Mouse (Mus musculus): ENCODE data around the gene Btbd35f19. TPM values are rescaled to one million over a fixed set of nuclear protein-coding genes. Genes with fewer than 3 reads are reported as not detected.
"Not testable (repeated sequence)": the region's sequence is repeated elsewhere in the genome, so short reads cannot be mapped to it uniquely, and the experiment has no call there.

Btbd35f19 gene
- total RNA-seq (2012; rRNA removed) (not detected in 2 replicates), total RNA-seq (2014; rRNA removed) (not detected in 2 replicates), polyA plus RNA-seq (2012; ENCODE audit: insufficient read length, low read depth) (not detected in 2 replicates)

DNA sequence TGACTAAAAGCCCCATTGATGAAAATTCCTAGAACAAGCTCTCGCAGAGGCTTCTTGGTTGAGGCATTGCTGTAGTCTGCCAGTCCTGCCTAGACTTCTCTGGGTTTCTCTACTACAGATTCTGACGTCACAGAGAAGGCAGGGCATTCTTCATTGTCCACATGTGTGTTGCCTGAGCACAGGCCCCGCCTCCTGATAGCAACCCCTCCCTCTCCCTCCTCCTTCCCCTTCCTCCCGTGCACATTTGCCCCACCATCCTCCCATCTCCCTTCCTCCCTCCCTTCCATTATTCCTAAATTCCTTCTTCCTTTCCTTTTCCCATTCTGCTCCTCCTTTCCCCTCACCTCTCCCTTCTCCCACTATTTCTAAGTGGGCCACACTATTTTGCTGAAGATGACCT, at the start of gene Btbd35f19:
TSS of gene Btbd35f19 (minus strand) at position 101 of the 400 bp plus-strand sequence.
- DNase-seq (ENCODE audit: extremely low read depth); H3K9ac ChIP-seq (ENCODE audit: insufficient read depth, low read depth); H3K79me2 ChIP-seq (replicated peaks; ENCODE audit: control insufficient read depth, extremely low read depth, insufficient read depth, poor library complexity, severe bottlenecking); H3K27me3 ChIP-seq (replicated peaks); H3K4me3 ChIP-seq (replicated peaks in 1 of 3; ENCODE audit: low read depth in 2 of 3, low read length in 2 of 3, poor library complexity in 1 of 3); H3K27ac ChIP-seq (ENCODE audit: insufficient read depth, low read depth); H3K4me2 ChIP-seq (ENCODE audit: insufficient read depth, low read depth, poor library complexity, severe bottlenecking); H3K36me3 ChIP-seq (replicated peaks in 1 of 2; ENCODE audit: control insufficient read depth in 1 of 2, insufficient read depth in 1 of 2, low read length in 1 of 2); dilution Hi-C loops (cut with MboI; ENCODE audit: extremely low pct_ligation_motif_present, extremely low pct_unique_long_range_greater_than_20kb, low sequenced_read_pairs); H3K4me1 ChIP-seq (ENCODE audit: control insufficient read depth in 1 of 2, insufficient read depth in 2 of 2); in situ Hi-C loops (cut with MboI; ENCODE audit: low pct_ligation_motif_present, low pct_unique_long_range_greater_than_20kb, low sequenced_read_pairs); H3K9me3 ChIP-seq (replicated peaks; ENCODE audit: low read length): not testable (repeated sequence)

GRCm38 (mm10) chrX:31341924-31342323, 41.8 kb downstream of the Btbd35f19 start:
- DNase-seq (ENCODE audit: extremely low read depth); dilution Hi-C loops (cut with MboI; ENCODE audit: extremely low pct_ligation_motif_present, extremely low pct_unique_long_range_greater_than_20kb, low sequenced_read_pairs); H3K27ac ChIP-seq (ENCODE audit: insufficient read depth, low read depth); H3K9me3 ChIP-seq (replicated peaks; ENCODE audit: low read length); H3K4me1 ChIP-seq (ENCODE audit: control insufficient read depth in 1 of 2, insufficient read depth in 2 of 2); H3K79me2 ChIP-seq (replicated peaks; ENCODE audit: control insufficient read depth, extremely low read depth, insufficient read depth, poor library complexity, severe bottlenecking); H3K27me3 ChIP-seq (replicated peaks); H3K36me3 ChIP-seq (replicated peaks in 1 of 2; ENCODE audit: control insufficient read depth in 1 of 2, insufficient read depth in 1 of 2, low read length in 1 of 2); in situ Hi-C loops (cut with MboI; ENCODE audit: low pct_ligation_motif_present, low pct_unique_long_range_greater_than_20kb, low sequenced_read_pairs); H3K9ac ChIP-seq (ENCODE audit: insufficient read depth, low read depth); H3K4me2 ChIP-seq (ENCODE audit: insufficient read depth, low read depth, poor library complexity, severe bottlenecking); H3K4me3 ChIP-seq (replicated peaks in 1 of 3; ENCODE audit: low read depth in 2 of 3, low read length in 2 of 3, poor library complexity in 1 of 3): not testable (repeated sequence)

DNA sequence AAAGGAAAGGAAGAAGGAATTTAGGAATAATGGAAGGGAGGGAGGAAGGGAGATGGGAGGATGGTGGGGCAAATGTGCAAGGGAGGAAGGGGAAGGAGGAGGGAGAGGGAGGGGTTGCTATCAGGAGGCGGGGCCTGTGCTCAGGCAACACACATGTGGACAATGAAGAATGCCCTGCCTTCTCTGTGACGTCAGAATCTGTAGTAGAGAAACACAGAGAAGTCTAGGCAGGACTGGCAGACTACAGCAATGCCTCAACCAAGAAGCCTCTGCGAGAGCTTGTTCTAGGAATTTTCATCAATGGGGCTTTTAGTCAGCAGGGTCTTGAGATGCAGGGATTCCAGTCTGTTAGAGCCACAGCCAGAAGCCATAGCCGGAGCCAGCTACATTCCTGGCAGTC, 47.6 kb downstream of the Btbd35f19 start, which contains the start of gene Btbd35f26:
TSS of gene Btbd35f26 (plus strand) at position 301 of the 400 bp plus-strand sequence.
- H3K4me1 ChIP-seq (ENCODE audit: control insufficient read depth in 1 of 2, insufficient read depth in 2 of 2); H3K27ac ChIP-seq (ENCODE audit: insufficient read depth, low read depth); dilution Hi-C loops (cut with MboI; ENCODE audit: extremely low pct_ligation_motif_present, extremely low pct_unique_long_range_greater_than_20kb, low sequenced_read_pairs); H3K4me2 ChIP-seq (ENCODE audit: insufficient read depth, low read depth, poor library complexity, severe bottlenecking); H3K79me2 ChIP-seq (replicated peaks; ENCODE audit: control insufficient read depth, extremely low read depth, insufficient read depth, poor library complexity, severe bottlenecking); H3K36me3 ChIP-seq (replicated peaks in 1 of 2; ENCODE audit: control insufficient read depth in 1 of 2, insufficient read depth in 1 of 2, low read length in 1 of 2); H3K4me3 ChIP-seq (replicated peaks in 1 of 3; ENCODE audit: low read depth in 2 of 3, low read length in 2 of 3, poor library complexity in 1 of 3); DNase-seq (ENCODE audit: extremely low read depth); H3K9ac ChIP-seq (ENCODE audit: insufficient read depth, low read depth); H3K9me3 ChIP-seq (replicated peaks; ENCODE audit: low read length); H3K27me3 ChIP-seq (replicated peaks); in situ Hi-C loops (cut with MboI; ENCODE audit: low pct_ligation_motif_present, low pct_unique_long_range_greater_than_20kb, low sequenced_read_pairs): not testable (repeated sequence)

Other genes starting within 250 kb of the Btbd35f19 start
- not detected in 2 replicates for gene Spin2f, start 130.0 kb downstream of the Btbd35f19 start, total RNA-seq (2012; rRNA removed)
- not detected in 2 replicates for gene Spin2f, start 130.0 kb downstream of the Btbd35f19 start, total RNA-seq (2014; rRNA removed)
- not detected in 2 replicates for gene Spin2f, start 130.0 kb downstream of the Btbd35f19 start, polyA plus RNA-seq (2012; ENCODE audit: insufficient read length, low read depth)
- not detected in 2 replicates for gene Btbd35f26, start 47.5 kb downstream of the Btbd35f19 start, total RNA-seq (2012; rRNA removed)
- gene Btbd35f26, start 47.5 kb downstream of the Btbd35f19 start, total RNA-seq (2014; rRNA removed) = not detected in 2 replicates
- gene Btbd35f26, start 47.5 kb downstream of the Btbd35f19 start, polyA plus RNA-seq (2012; ENCODE audit: insufficient read length, low read depth) = not detected in 2 replicates
- not detected in 2 replicates for gene Gm21883, start 190.4 kb upstream of the Btbd35f19 start, total RNA-seq (2012; rRNA removed)
- gene Gm21883, start 190.4 kb upstream of the Btbd35f19 start, total RNA-seq (2014; rRNA removed) = not detected in 2 replicates
- gene Gm21883, start 190.4 kb upstream of the Btbd35f19 start, polyA plus RNA-seq (2012; ENCODE audit: insufficient read length, low read depth) = not detected in 2 replicates
- gene Spin2e, start 235.0 kb upstream of the Btbd35f19 start, total RNA-seq (2012; rRNA removed) = not detected in 2 replicates
- gene Spin2e, start 235.0 kb upstream of the Btbd35f19 start, total RNA-seq (2014; rRNA removed) = not detected in 2 replicates
- gene Spin2e, start 235.0 kb upstream of the Btbd35f19 start, polyA plus RNA-seq (2012; ENCODE audit: insufficient read length, low read depth) = not detected in 2 replicates